Mouse (Mus musculus): ENCODE results near the gene Copz2.

The Copz2 gene

GRCm38 (mm10) chr11:96863206-96863995 is 13.7 kb downstream of the Copz2 start:
- DNase-seq (ENCODE audit: low spot score in 2 of 2), result no peak

- peak; percentile 28 to 70 for DNase-seq (ENCODE audit: low spot score in 2 of 2)
These were observed 17.5 kb downstream of the Copz2 start for GRCm38 (mm10) chr11:96867149-96867548.

- no peak for DNase-seq (ENCODE audit: low spot score in 2 of 2)
These were observed 23.0 kb downstream of the Copz2 start for GRCm38 (mm10) chr11:96872441-96873379.

- no peak for DNase-seq (ENCODE audit: low spot score in 2 of 2)
These were observed 24.0 kb downstream of the Copz2 start for GRCm38 (mm10) chr11:96873601-96874140.

- DNase-seq (ENCODE audit: low spot score in 2 of 2), result no peak
These were observed 25.6 kb downstream of the Copz2 start for GRCm38 (mm10) chr11:96875270-96875669.

GRCm38 (mm10) chr11:96875745-96876144 is 26.1 kb downstream of the Copz2 start:
- peak; percentile 14 to 62 for DNase-seq (ENCODE audit: low spot score in 2 of 2)

- DNase-seq (ENCODE audit: low spot score in 2 of 2), result no peak
These were observed 26.8 kb downstream of the Copz2 start for GRCm38 (mm10) chr11:96876300-96877040.

- no peak for DNase-seq (ENCODE audit: low spot score in 2 of 2)
These were observed 27.4 kb downstream of the Copz2 start for GRCm38 (mm10) chr11:96877071-96877470.

- no peak for DNase-seq (ENCODE audit: low spot score in 2 of 2)
These were observed 29.0 kb downstream of the Copz2 start for GRCm38 (mm10) chr11:96878715-96879114.

GRCm38 (mm10) chr11:96879359-96879758 is 29.7 kb downstream of the Copz2 start:
- no peak for DNase-seq (ENCODE audit: low spot score in 2 of 2)

GRCm38 (mm10) chr11:96880296-96880695 is 30.6 kb downstream of the Copz2 start:
- DNase-seq (ENCODE audit: low spot score in 2 of 2), result no peak

- DNase-seq (ENCODE audit: low spot score in 2 of 2), result no peak
These were observed 36.3 kb downstream of the Copz2 start for GRCm38 (mm10) chr11:96885901-96886340.

- no peak for DNase-seq (ENCODE audit: low spot score in 2 of 2)
These were observed 37.4 kb downstream of the Copz2 start for GRCm38 (mm10) chr11:96886942-96887546.

- DNase-seq (ENCODE audit: low spot score in 2 of 2), result no peak
These were observed 42.3 kb downstream of the Copz2 start for GRCm38 (mm10) chr11:96891784-96892527.

GRCm38 (mm10) chr11:96893203-96893842 is 43.7 kb downstream of the Copz2 start:
- DNase-seq (ENCODE audit: low spot score in 2 of 2), result no peak

GRCm38 (mm10) chr11:96895886-96896285 is 46.2 kb downstream of the Copz2 start:
- DNase-seq (ENCODE audit: low spot score in 2 of 2), result no peak

- DNase-seq (ENCODE audit: low spot score in 2 of 2), result no peak
These were observed 50.0 kb downstream of the Copz2 start for GRCm38 (mm10) chr11:96899449-96900306.

- DNase-seq (ENCODE audit: low spot score in 2 of 2), result no peak
These were observed 51.7 kb downstream of the Copz2 start for GRCm38 (mm10) chr11:96901332-96901731.
